Mouse (Mus musculus): Measurements from ENCODE around the gene Col20a1. TPM values are rescaled to one million over a fixed set of nuclear protein-coding genes. Genes with fewer than 3 reads are reported as not detected.

Col20a1 gene
- polyA plus RNA-seq, 1 experiment from 2014 or later = 1.1 TPM

DNA sequence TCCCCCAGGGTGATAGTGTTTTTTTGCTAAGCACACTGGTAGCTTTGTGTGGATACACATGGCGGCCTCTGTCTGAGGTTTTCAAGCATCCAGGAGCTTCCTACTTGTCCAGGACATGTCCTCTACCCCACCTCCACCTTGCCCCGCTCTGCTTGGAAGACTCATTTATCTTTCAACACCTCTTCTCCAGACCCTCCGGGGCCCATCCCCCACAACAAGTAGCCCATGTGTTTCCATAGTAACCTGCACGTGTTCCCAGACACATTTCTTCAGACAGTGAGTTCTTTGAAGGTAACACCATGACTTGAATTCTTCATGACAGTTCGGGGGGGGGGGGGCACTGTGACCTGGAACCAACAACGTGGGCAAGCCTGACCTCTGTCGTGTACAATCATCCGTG lies 71.0 kb downstream of the Col20a1 start:
- no peak overlapping the region for H3K4me3 ChIP-seq (ENCODE audit: low read depth, low read length)
- WGBS = 37% methylated on average over 8 of the region's 8 CpGs
- no peaks in the 10 kb centered on the region for H3K9me3 ChIP-seq (ENCODE audit: control insufficient read depth, low read depth, low read length)
- H3K27ac ChIP-seq (ENCODE audit: low read length) = no peak overlapping the region
- H3K36me3 ChIP-seq (ENCODE audit: control insufficient read depth, insufficient read depth, low read length) = no peaks in the 10 kb centered on the region
- ATAC-seq (ENCODE audit: insufficient number of reproducible peaks, insufficient read depth, low FRiP score, low read depth) = no peak
- no peaks in the 10 kb centered on the region for H3K27me3 ChIP-seq (ENCODE audit: control insufficient read depth, insufficient read depth, low read length)
- no peak overlapping the region for H3K4me2 ChIP-seq (replicated peaks; ENCODE audit: low read depth, low read length)
- H3K9ac ChIP-seq (replicated peaks; ENCODE audit: low read depth, low read length) = no peak overlapping the region
- H3K4me1 ChIP-seq (ENCODE audit: control insufficient read depth, insufficient read depth, low read length) = no peaks in the 10 kb centered on the region

DNA sequence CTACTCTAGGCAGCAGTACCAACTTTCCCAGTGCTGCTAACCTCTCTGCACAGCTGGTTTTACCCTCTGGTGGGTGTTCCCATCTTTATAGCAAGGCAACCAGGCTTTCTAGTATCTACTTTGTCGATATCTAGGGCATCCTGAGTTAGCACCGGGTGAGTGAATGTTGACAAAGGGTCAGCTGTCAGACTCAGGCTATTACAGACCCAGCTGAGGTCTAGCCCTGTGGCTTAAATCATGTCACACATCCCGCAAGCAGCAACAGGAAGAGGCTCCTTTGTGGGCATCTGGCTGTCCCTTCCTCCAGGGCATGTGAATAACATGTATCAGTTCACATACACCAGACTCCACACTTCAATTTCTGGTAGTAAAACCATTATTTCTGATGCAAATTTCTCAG lies 71.9 kb downstream of the Col20a1 start:
- Histone ChIP-seq H3K4me2 (replicated peaks; ENCODE audit: low read depth, low read length) (no peak overlapping the region), H3K9ac (replicated peaks; ENCODE audit: low read depth, low read length) (no peak overlapping the region), H3K9me3 (ENCODE audit: control insufficient read depth, low read depth, low read length) (no peaks in the 10 kb centered on the region), H3K4me3 (ENCODE audit: low read depth, low read length) (no peak overlapping the region), H3K27me3 (ENCODE audit: control insufficient read depth, insufficient read depth, low read length) (no peaks in the 10 kb centered on the region), H3K4me1 (ENCODE audit: control insufficient read depth, insufficient read depth, low read length) (no peaks in the 10 kb centered on the region), H3K36me3 (ENCODE audit: control insufficient read depth, insufficient read depth, low read length) (no peaks in the 10 kb centered on the region), H3K27ac (ENCODE audit: low read length) (no peak overlapping the region)
- no peak for ATAC-seq (ENCODE audit: insufficient number of reproducible peaks, insufficient read depth, low FRiP score, low read depth)
- 40% methylated on average over 3 of the region's 3 CpGs for WGBS

DNA sequence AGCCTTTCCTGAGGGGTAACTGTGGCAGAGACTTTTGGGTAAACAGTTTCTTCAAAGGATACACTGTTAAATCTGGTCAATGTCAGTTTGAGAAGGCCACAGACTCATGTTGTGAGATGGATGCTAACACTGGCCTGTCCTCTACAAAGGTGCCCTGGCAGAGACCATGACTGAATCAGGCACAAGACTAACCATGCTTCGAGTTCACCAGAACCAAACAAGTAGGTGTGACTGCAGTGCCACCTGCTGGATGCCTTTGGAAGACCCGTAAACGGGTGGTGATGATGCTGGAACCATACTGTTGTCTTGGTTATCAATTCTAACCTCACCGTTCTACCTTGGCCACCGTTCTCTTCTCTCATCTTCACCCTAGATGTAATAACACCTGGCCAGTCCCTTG lies 73.8 kb downstream of the Col20a1 start:
- WGBS = 19% methylated on average over 5 of the region's 5 CpGs
- Histone ChIP-seq H3K9ac (replicated peaks; ENCODE audit: low read depth, low read length) (no peak overlapping the region), H3K9me3 (ENCODE audit: control insufficient read depth, low read depth, low read length) (no peaks in the 10 kb centered on the region), H3K4me1 (ENCODE audit: control insufficient read depth, insufficient read depth, low read length) (no peaks in the 10 kb centered on the region), H3K36me3 (ENCODE audit: control insufficient read depth, insufficient read depth, low read length) (no peaks in the 10 kb centered on the region), H3K4me2 (replicated peaks; ENCODE audit: low read depth, low read length) (no peak overlapping the region), H3K27ac (ENCODE audit: low read length) (no peak overlapping the region), H3K27me3 (ENCODE audit: control insufficient read depth, insufficient read depth, low read length) (no peaks in the 10 kb centered on the region), H3K4me3 (ENCODE audit: low read depth, low read length) (no peak overlapping the region)
- ATAC-seq (ENCODE audit: insufficient number of reproducible peaks, insufficient read depth, low FRiP score, low read depth) = 0 out of 2 replicates have a peak, but pooled peaks have one; percentile 46

DNA sequence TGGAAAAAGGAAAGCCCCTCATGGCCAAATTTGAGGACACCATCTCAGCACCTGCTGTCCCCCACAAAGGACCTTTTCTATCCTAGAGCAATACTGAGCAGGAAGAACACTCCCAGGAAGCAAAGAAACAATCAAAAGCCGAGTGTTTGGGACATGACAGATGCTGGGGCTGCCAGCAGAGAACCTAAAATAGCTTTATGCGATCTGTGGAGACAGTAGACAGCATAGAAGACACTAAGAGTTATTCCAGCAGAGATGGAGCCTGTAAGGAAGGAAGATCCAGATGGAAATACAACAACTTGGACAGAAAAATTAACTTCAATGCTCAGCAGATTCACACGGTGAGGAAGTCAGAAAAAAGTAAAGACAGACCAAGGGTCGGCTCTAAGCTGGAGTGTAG lies 79.5 kb downstream of the Col20a1 start:
- no peak overlapping the region for H3K4me2 ChIP-seq (replicated peaks; ENCODE audit: low read depth, low read length)
- ATAC-seq (ENCODE audit: insufficient number of reproducible peaks, insufficient read depth, low FRiP score, low read depth) = no peak
- 37% methylated on average over 4 of the region's 4 CpGs for WGBS

More for the DNA sequence above, 79.5 kb downstream of the Col20a1 start:
- Histone ChIP-seq H3K4me1 (ENCODE audit: control insufficient read depth, insufficient read depth, low read length) (no peaks in the 10 kb centered on the region), H3K9me3 (ENCODE audit: control insufficient read depth, low read depth, low read length) (no peaks in the 10 kb centered on the region), H3K9ac (replicated peaks; ENCODE audit: low read depth, low read length) (no peak overlapping the region), H3K27me3 (ENCODE audit: control insufficient read depth, insufficient read depth, low read length) (no peaks in the 10 kb centered on the region), H3K27ac (ENCODE audit: low read length) (no peak overlapping the region), H3K36me3 (ENCODE audit: control insufficient read depth, insufficient read depth, low read length) (no peaks in the 10 kb centered on the region), H3K4me3 (ENCODE audit: low read depth, low read length) (no peak overlapping the region)

Other genes with a start within 250 kb of the Col20a1 start
- not detected in 2 replicates for gene Bhlhe23, start 209.6 kb upstream of the Col20a1 start, polyA plus RNA-seq (2014; fragmentation: Nextera tagmentation; extraction: Ambion mirVana)
- gene Ythdf1, start 65.6 kb upstream of the Col20a1 start, polyA plus RNA-seq (2014; fragmentation: Nextera tagmentation; extraction: Ambion mirVana) = 27.1 and 35.3 TPM in 2 replicates
- 0.17 TPM in 1 of 2 replicates, not detected in the other for gene Birc7, start 57.5 kb upstream of the Col20a1 start, polyA plus RNA-seq (2014; fragmentation: Nextera tagmentation; extraction: Ambion mirVana)
- gene Nkain4, start 31.8 kb upstream of the Col20a1 start, polyA plus RNA-seq (2014; fragmentation: Nextera tagmentation; extraction: Ambion mirVana) = 66.2 and 72.2 TPM in 2 replicates
- 90.4 and 95.0 TPM in 2 replicates for gene Arfgap1, start 19.3 kb upstream of the Col20a1 start, polyA plus RNA-seq (2014; fragmentation: Nextera tagmentation; extraction: Ambion mirVana)
- gene Chrna4, start 57.0 kb downstream of the Col20a1 start, polyA plus RNA-seq (2014; fragmentation: Nextera tagmentation; extraction: Ambion mirVana) = 1.5 and 2.2 TPM in 2 replicates
- 3.0 TPM in 2 replicates for gene Kcnq2, start 148.8 kb downstream of the Col20a1 start, polyA plus RNA-seq (2014; fragmentation: Nextera tagmentation; extraction: Ambion mirVana)
- 0.23 and 0.28 TPM in 2 replicates for gene Eef1a2, start 170.5 kb downstream of the Col20a1 start, polyA plus RNA-seq (2014; fragmentation: Nextera tagmentation; extraction: Ambion mirVana)
- gene Ppdpf, start 200.7 kb downstream of the Col20a1 start, polyA plus RNA-seq (2014; fragmentation: Nextera tagmentation; extraction: Ambion mirVana) = 354 and 378 TPM in 2 replicates
- not detected in 2 replicates for gene Ptk6, start 216.3 kb downstream of the Col20a1 start, polyA plus RNA-seq (2014; fragmentation: Nextera tagmentation; extraction: Ambion mirVana)
- gene Srms, start 226.7 kb downstream of the Col20a1 start, polyA plus RNA-seq (2014; fragmentation: Nextera tagmentation; extraction: Ambion mirVana) = 0.15 TPM in 1 of 2 replicates, not detected in the other
- 0.29 and 0.36 TPM in 2 replicates for gene Fndc11, start 233.5 kb downstream of the Col20a1 start, polyA plus RNA-seq (2014; fragmentation: Nextera tagmentation; extraction: Ambion mirVana)